Mouse (Mus musculus): ENCODE results near the gene Rnf13.
"Not testable (repeated sequence)": the region's sequence is repeated elsewhere in the genome, so short reads cannot be mapped to it uniquely, and the experiment has no call there.

The Rnf13 gene

DNA sequence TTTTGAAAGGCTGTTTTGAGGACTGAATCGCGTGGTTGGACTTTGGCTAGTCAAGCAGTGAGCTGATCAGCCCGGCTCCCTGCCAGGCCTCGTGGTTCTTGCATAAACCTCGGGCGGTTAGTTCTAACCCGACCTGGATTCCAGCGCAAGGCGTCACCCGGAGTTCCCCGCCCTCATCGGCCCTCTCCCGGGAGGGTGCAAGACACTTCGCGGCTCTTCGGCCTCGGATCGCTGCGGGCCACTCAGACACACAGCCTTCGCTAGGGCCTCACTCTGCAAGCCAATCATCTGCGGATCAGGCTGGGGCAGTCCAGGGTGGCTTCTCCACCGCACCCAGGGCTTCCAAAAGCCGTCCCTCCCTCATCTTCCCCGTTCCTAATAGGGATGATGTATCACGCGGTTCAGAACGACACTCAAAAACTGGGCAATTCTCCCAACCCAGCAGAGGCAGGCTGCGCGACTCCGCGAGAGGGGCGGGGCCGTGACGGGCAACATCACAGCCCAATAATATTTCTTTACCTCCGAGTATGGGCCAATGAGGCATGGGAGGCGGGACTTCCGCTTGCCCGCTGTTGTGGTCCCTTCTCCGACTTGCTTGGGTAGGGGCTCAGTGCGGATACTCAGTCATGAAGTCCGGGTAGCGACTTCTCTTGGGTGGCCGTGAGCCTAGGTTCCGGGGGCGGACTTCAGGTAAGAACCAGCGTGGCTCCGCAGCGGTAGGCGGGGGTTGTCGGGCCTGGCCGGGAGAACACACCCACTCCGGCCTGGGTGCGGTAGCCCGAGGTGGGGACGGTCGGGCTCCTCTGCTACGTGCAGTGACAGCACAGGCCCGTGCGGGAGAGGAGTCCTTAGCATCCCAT is at the start of gene Rnf13:
Gene Rnf13, plus strand, starts transcription at position 552 of the 860 bp plus-strand sequence.
- peak; percentile 94 for DNase-seq (ENCODE audit: low read depth, low spot score)

GRCm38 (mm10) chr3:57691772-57692171 is 44.1 kb upstream of the Rnf13 start:
- no peak for DNase-seq (ENCODE audit: low read depth, low spot score)

GRCm38 (mm10) chr3:57692719-57693118 is 43.1 kb upstream of the Rnf13 start, which contains the start of gene Ankub1:
Ankub1 (minus strand) TSS chr3:57692799.
- DNase-seq (ENCODE audit: low read depth, low spot score): no peak

DNA sequence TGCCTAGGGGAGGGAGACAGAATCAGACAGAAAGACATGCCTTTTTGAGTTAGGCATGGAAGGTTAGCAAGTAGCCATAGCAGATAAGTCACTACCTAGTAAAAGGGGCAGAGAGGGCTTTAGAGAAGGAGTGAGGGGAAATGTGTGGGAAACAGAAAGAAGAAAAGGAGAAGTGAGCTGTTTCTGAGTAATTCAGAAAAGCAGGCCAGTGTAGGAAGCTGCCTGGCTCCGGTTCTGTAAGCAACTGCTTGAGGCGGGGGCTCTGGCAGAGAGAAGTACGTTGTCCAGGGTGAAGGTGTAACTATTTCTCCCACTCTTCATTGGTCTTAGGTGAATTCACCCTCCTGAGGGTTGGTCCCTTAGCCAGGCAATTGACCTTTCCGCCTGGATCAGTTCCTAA is 39.6 kb upstream of the Rnf13 start:
- DNase-seq (ENCODE audit: low read depth, low spot score): no peak

- DNase-seq (ENCODE audit: low read depth, low spot score): no peak
Measured at GRCm38 (mm10) chr3:57696779-57697178, 39.1 kb upstream of the Rnf13 start.

GRCm38 (mm10) chr3:57714151-57714550 is 21.7 kb upstream of the Rnf13 start:
- no peak for DNase-seq (ENCODE audit: low read depth, low spot score)

GRCm38 (mm10) chr3:57732206-57732915 is 3.5 kb upstream of the Rnf13 start:
- DNase-seq (ENCODE audit: low read depth, low spot score): no peak

GRCm38 (mm10) chr3:57736419-57737095 is 695 bp downstream of the Rnf13 start:
- DNase-seq (ENCODE audit: low read depth, low spot score): peak; percentile 15

DNA sequence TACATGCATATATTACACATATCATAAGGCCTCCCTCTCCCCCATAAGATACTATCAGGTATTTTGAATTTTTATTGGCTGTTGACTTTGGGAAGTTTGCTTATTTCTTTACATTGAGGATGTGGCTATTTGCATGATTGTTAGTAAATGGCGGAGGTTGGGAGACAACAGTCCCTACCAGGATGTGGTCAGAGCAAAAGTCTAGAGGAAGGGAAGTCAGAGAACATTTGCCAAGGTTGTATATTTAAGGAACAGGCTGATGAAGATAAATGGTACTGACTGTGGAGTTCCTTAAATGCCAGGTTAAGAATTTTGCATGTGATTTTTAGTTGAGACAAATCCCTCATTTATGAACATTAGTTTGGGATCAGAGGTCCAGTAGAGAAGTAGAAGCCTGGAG is 4.0 kb downstream of the Rnf13 start:
- DNase-seq (ENCODE audit: low read depth, low spot score): no peak

GRCm38 (mm10) chr3:57748576-57749267 is 12.9 kb downstream of the Rnf13 start:
- no peak for DNase-seq (ENCODE audit: low read depth, low spot score)

DNA sequence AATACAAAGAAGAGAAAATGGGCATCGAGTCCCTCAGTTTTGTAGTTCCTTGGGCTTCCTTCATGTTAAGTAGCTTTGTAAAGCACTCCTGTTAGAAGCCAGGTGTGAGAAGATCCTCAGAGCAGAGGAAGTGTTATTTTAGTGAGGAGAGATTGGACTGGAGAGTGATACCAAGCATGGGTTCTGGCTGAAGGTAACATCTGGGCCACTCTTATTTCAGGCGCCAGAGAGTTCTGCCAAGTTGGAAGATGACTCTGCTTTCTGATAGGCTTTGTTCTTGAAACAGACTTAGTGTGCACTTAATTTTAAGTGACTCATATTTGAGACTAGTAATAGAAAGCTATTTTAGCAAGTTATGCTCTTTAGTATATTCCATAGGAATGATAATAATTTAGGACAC is 41.1 kb downstream of the Rnf13 start:
- no peak for DNase-seq (ENCODE audit: low read depth, low spot score)

- DNase-seq (ENCODE audit: low read depth, low spot score): no peak
Measured at GRCm38 (mm10) chr3:57788472-57788871, 52.6 kb downstream of the Rnf13 start.

DNA sequence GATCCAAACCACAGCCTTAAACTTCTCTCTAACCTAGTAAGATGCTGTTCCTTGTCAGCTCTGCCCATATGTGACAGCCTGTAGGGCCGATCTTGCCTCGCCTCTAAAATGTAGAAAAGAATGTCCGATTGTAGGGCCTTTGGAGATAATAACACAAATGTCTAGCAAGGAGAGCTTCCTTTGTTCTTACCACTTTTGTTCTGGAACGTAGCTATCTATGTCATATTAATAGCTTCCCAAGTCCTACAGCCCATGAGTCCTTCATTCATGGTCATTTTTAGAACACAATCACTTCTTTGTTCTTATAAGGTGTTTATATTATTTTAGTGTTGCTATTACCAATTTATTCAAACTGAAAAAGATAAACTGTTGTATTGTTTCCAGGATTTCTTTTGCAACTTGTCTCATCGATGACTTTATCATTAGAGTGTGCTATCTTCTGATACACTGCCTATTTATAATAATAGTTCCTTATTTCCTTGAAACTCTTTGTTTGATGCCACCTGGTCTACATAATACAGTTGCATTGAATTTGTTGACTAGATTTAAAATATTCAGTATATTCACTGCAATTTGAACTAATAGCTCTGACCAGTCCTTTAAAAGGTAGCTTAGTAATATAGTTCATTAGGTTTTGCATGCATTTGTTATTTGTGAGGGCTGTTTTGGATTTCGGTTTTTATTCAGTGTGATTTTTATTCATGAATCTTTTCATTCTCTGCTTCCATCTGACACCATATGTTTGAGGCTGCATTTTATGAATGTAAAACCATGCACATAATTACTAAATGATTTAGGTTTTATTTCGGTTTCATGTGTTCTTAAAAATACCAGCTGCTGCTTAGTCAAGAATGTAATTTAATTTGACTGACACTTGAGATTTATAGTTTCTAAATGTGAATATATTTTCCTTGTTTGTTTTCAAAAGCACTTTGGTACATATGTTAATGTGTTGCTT is 53.4 kb downstream of the Rnf13 start:
- no peak for DNase-seq (ENCODE audit: low read depth, low spot score)

- DNase-seq (ENCODE audit: low read depth, low spot score): no peak
Measured at GRCm38 (mm10) chr3:57791104-57791503, 55.2 kb downstream of the Rnf13 start.

DNA sequence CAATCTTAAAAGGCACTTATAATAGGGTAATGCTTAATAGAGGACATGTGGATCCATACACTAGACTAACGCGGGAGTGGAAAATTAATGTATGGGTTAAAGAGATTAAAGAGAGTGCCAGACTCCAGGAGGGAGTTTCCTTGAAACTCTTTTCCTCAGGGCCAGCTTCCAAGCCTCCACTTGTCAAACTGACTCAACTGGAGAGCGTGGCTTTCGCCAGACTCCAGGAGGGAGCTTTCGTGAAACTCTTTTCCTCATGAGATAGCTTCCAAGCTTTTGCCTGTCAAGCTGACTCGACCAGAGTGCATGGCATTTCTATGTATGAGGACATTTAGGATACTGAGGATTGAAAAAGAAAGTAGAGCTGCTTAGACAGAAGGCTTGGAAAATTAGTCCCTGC is 59.2 kb downstream of the Rnf13 start:
- DNase-seq (ENCODE audit: low read depth, low spot score): not testable (repeated sequence)

DNA sequence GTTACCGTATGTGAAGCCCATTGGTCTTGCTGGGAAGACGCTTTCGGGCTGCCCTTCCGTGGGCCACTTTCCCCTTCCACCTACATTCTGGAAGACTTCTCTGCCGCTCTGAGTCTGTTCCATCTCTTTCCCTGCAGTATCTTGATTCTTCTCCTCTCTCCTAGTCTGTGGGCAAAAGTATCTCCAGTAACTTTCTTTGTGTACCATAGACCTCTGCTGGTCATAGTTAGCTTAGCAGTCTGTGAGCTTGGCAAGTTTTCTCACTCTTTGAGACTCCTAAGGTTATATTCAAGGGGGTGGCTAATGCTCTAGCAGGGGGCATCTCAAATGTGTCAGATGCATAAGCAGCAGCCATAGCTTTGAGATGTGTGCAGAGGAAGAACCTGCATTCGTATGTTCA is 79.6 kb downstream of the Rnf13 start:
- peak; percentile 5 for DNase-seq (ENCODE audit: low read depth, low spot score)

- DNase-seq (ENCODE audit: low read depth, low spot score): no peak
Measured at GRCm38 (mm10) chr3:57825866-57826265, 90.0 kb downstream of the Rnf13 start.

DNA sequence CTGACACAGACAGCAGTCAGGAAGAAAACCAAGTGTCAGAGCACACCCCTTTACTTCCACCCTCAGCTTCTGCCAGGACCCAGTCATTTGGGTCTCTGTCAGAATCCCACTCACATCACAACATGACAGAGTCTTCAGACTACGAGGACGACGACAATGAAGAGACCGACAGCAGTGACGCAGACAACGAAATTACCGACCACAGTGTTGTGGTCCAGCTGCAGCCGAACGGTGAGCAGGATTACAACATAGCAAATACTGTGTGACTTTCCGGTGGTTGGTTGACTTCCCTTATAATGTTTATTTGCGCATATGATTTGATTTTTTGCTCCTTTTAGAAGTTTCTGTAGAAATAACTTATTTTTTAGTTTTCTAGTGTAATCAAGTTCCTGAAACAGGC is 97.7 kb downstream of the Rnf13 start:
- no peak for DNase-seq (ENCODE audit: low read depth, low spot score)

- no peak for DNase-seq (ENCODE audit: low read depth, low spot score)
Measured at GRCm38 (mm10) chr3:57836911-57837310, 101.0 kb downstream of the Rnf13 start.

DNA sequence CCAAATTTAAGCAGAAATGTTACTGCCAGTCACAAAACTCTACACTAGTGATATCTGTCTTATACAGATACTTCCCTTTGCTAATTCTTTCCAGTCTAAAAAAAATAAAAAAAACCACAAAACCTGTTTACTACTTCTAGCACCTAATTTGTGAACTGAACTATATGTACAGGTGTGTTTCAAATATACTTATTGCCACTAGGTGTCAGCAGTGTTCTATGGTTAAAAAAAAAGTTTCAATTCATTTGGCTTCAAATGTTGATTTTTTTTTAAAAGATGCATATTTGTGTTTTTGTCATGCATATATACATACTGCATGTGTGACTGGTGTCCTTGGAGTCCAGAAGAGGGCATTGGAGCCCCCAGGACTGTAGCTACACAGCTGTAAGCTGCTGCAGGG is 107.9 kb downstream of the Rnf13 start:
- peak; percentile 62 for DNase-seq (ENCODE audit: low read depth, low spot score)

Measured in CD4-positive, CD25-positive, alpha-beta regulatory T cell, adult 2 months (primary cell).